Comparison of ENCODE assay signal across 13 mouse cellular contexts in genomic region chr9:26659366-26659765, GRCm38 (mm10).
"Had no signal": no experiment of that assay in that cellular context is flagged by ENCODE, and none has a peak within 500 bp of the region (broad histone marks: within the 10 kb centered on the region; RNA-seq: fewer than 3 reads in every experiment).

No protein-coding gene starts in this region.

- H3K27ac ChIP-seq: limb, embryonic 15.5 days; liver, embryonic 12.5 days; midbrain, embryonic 10.5 days; neural tube, embryonic 15.5 days; stomach, postnatal 0 days had no signal

- H3K27me3 ChIP-seq: limb, embryonic 15.5 days; liver, embryonic 12.5 days; neural tube, embryonic 15.5 days had no signal

- DNase-seq: lung, embryonic 14.5 days; lung, postnatal 10 days; lung, postnatal 4 days; midbrain, embryonic 14.5 days; right cerebral cortex, adult 18-20 months; right cerebral cortex, postnatal 25 days; thymus, postnatal 4 days had no signal

- H3K4me3 ChIP-seq: limb, embryonic 15.5 days; liver, embryonic 12.5 days; midbrain, embryonic 10.5 days; myocyte; neural tube, embryonic 15.5 days had no signal

- H3K36me3 ChIP-seq: limb, embryonic 15.5 days; liver, embryonic 12.5 days; midbrain, embryonic 10.5 days; neural tube, embryonic 15.5 days had no signal

- H3K9ac ChIP-seq: limb, embryonic 15.5 days; liver, embryonic 12.5 days; lung, embryonic 14.5 days; neural tube, embryonic 15.5 days had no signal

- H3K4me1 ChIP-seq: limb, embryonic 15.5 days; liver, embryonic 12.5 days; midbrain, embryonic 10.5 days; neural tube, embryonic 15.5 days had no signal
